Mouse (Mus musculus) granulocyte monocyte progenitor cell, adult 5-6 weeks (primary cell): ENCODE measurements at regions not wholly inside any gene's neighbourhood (a gene's known extent, or its start where the extent isn't known, plus 50 kb on each side); places are given as distances from the start of the nearest gene placed in this dataset.
A peak's percentile ranks its signal among the peaks of the same experiment; 100 is the strongest.
"Not testable (repeated sequence)": the region's sequence is repeated elsewhere in the genome, so short reads cannot be mapped to it uniquely, and the experiment has no call there.

ENCODE experiments used
- ATAC-seq: replicated peaks from 2 replicates; pipeline ENCODE4 v1.8.0; 2016; ENCODE audit warnings: mild to moderate bottlenecking, moderate TSS enrichment, inconsistent platforms; ENCODE audit not compliant: poor library complexity, severe bottlenecking

DNA sequence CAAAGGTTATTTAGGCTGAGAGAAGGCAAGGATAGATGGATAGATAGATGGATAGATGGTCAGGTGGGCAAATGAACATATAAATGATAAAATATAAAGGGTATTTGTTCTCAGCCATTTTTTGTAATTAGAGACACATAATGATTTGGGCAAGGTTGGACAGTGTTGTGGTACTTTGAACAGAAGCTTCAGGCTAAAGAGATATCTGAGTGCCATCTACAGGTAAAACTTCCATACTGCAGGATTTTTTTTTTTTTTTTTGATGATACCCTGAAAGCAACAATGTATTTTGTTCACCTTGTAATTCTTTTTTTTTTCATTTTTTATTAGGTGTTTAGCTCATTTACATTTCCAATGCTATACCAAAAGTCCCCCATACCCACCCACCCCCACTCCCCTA, 110.1 kb upstream of the Trabd2b start:
- ATAC-seq: no peak

DNA sequence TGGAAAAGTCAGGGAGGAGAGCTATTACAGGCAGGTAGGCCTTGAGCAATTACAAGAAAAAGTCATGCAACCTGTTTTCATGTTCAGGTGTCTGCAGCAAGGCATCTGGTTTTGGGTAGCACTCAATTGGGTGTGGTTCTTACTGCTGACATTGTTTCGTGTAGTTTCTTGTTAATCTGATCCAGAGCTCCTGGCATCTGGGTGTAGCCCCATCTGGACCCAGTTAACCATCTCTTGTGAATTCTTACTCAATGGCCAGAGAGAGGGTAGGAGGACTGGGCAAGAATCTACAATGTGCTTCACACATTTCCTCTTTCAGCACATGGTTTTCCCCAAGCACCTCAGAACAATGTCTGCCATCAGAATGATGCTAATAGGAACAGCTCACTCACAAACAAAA, 108.0 kb upstream of the Trabd2b start:
- not testable (repeated sequence) for ATAC-seq

DNA sequence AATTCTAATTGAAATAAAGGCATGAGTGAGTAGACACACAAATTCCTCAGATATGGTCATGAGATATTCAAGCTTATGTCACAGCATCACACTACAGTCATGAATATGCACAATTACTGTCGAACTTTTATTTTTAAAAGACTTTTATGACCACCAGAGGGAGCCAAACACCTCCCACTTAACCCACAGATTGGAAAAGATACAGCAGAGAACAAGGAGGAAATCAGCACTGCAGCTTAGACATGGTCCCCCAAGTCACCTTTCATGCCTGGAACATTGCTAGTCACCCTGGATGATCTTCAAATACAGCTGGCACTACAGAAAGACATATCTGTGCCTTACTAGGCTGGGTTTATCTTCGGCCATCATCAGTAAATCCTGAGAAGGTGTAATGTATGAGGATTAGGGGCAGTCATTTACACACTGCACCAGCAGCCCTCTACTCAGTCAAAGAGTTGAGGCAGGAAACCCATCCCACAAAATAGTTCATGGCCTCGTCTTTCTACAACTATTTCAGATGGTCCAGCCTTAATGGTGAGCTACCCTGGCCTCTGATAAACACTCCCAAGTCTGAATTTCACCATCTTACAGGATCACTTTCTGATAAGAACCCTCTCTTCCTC, 106.0 kb upstream of the Trabd2b start:
- ATAC-seq: peak; percentile 63; the same call in 1 of the 2 replicates

DNA sequence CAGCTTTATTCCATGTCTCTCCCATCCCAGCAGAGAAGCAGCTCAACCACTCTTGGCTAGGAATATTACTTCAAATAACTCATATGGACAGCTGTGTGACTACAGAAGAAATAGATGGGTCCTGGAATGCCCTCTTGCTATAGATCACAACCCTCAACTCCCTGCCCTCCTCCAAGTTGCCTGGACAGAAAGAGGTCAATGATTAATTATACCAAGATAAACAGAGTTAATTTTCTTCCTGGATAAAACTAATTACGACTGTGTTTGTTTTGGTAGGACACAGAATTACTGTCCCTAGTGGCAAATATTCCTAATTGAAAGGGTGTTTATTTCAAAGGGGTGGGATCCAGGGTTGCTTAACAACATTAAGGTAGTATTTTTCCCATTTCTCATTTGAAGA, 101.9 kb upstream of the Trabd2b start:
- ATAC-seq: no peak

DNA sequence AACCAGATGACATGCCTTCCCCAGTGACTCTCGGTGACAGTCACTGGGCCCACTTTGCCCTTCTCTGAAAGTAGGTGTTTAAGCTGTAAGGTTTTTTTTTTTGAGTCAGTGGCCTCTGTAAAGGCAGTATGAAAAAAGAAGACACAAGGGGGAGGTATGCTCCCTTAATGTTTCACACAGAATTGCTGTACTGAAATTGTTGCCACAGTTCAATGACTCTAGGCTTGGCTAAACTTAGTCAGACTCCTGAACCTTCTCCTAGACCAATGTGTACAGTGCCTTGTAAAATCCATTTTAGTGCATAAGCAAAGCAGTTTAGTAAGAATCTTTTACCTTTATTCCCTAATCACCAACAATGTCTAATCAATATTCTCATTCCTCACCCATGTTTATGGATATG, 99.0 kb upstream of the Trabd2b start:
- ATAC-seq: no peak

DNA sequence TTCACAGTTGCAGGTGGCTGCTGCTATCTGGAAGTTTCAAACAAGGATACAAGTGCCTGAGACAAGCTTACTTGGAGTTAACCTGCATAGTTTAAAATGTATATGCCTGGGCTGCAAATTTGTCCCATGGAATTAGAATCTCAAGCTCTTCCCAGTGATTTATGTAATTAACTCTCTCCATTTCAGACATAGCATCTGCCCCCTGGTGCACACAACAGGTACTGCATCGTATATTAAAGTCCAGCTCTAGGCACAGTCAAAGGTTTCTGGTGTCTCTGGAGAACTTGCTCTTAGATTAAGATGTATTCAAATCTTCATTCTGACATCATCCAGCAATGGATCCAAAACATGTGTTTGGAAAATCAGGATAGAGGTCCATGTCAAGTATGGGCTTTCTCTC, 98.0 kb upstream of the Trabd2b start:
- ATAC-seq: peak; percentile 77

DNA sequence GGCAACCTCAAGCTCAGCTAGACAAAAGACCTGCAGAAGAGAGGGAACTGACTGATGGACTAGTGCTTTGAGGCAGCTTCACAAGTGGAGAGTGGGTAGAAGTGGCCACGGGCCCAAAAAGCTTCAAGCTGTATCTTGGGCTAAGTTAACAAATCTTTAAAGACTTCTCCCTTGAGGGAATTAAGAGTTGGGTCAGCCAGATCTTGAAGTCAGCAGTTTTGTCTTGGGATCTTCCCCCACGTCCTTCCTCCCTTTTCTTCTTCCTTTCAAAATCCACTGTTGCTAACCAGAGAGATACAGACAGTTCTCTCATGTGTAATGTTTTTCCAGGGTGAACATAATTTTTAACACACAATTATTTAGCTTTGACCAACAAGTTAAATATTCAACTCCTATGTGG, 91.5 kb upstream of the Trabd2b start:
- ATAC-seq: no peak

DNA sequence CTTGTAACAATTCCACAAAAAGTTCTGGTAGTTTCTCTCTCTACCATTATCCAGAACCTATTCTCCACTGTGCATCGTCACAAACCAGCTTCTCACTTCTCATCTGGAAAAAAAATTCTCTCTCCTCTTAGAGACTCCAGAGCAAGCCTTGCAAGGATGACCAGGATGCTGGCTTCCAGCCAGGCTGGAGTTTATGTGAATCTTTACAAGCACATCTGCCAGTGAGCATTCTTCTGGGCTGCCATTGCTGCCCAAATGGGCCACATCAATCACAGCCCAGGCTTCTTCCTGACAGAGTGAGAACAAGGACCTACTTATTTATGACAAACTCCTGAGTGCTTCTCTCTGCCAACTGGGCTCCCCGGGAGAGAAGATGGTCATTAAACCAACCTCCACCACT, 91.0 kb upstream of the Trabd2b start:
- ATAC-seq: no peak

DNA sequence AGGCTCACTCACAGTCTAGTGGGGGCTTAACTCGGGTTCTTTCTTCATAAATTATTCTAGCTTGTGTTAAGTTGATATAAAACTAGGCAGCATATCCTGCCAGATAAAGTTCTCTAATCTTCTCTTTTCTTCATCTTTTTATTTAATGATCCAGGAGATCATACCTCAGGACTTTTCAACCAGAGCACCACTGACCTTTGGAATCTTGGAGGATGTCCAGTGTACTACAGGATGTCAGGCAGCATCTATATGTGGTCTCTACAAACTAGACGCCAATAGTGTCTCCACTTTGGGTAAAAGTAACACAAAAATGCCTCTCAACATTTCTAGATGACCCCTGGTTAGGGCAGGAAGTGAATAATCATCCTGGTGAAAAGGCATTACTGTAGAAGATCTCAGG, 89.4 kb upstream of the Trabd2b start:
- ATAC-seq: no peak

DNA sequence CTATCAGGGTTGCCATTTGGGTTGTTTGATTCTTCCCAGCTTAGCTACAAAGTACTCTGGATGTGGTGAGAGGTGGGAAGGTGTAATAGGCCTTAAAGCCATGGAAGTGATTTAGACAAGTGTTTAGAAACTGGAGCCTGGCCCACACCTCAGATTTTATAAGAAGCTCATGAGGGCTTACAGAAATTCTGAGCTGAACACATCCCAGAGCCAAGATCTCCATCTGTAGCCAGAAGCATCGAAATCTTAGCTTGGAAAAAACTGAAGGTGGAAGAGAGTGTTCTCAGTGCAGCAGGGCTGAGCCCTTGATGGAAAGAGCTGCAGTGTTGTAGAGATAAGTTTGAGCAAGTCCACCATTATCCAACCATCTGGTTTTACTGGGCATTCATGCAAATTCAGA, 86.4 kb upstream of the Trabd2b start:
- ATAC-seq: no peak

DNA sequence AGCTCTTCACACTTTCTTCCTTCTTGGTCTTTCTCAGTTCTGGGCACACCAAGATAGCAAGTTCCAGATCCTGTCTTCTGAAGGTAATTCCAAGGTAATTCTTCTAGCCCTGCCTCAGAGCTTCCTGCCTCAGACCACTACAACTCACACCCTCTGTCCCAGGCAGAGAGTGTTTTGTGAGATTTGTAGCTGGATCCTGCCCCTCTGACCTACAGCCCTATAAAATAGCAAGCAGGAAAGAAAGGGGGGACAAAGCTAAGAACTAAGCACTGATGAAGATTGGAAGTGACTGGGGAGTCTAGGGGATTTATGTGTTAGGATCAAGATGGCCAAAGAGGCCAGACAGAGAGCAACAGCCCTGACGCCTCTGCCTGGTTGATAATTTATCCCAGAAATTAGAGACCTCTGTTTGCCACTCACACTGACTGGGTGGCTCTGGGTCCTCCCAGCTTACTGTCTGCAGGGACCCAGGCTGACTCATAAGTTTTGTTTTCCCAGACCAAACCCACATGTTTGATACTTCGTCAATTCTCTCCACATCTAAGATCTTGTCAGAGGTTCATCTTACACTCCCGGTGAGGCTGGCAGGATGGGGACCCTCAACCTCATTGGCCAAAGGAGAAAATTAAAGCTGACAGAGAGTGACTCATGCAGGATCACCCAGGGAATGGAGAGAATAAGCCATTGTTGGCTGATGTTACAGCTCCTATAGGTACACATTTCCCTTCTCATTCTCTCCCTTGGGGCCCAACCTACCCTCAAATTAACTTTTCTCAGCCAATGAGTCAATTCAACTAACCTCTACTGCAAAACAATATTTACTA, 84.8 kb upstream of the Trabd2b start:
- ATAC-seq: no peak

DNA sequence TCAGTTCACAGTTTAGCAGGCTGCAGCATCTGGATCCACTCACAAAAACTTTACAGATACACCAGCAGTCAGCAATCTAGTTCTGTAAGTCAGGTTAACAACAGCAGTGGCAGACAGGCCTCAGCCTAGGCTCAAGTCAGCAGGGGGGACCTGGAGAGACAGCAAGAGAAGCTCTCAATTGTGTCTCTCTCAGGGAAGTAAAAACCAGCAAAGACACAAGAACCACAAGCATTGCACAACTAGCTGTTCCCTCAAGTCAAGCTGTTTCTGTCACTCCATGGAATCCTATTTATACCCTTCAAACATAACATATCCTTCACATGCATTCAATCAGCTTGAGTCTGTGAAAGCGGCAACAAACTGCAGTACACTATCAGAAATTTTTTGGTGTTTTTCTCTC, 76.5 kb upstream of the Trabd2b start:
- peak; percentile 52 for ATAC-seq

DNA sequence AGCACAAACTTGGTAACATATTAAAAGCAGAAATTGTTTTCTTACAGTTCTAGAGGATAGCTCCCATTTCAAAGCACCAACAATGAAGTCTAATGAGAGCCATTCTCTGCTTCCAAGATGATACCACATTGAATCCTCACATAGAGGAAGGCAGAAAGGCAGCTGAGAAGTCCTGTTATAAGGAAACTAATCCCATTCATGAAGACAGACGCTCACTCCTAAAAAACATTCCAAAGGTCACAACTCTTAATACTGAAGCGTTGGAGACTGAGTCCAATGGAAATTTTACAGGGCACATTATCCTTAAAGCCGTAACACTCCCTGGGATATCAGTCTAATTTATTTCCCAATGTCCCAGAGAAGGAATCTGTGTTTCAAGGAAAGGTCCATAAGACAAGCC, 75.4 kb upstream of the Trabd2b start:
- ATAC-seq: no peak

DNA sequence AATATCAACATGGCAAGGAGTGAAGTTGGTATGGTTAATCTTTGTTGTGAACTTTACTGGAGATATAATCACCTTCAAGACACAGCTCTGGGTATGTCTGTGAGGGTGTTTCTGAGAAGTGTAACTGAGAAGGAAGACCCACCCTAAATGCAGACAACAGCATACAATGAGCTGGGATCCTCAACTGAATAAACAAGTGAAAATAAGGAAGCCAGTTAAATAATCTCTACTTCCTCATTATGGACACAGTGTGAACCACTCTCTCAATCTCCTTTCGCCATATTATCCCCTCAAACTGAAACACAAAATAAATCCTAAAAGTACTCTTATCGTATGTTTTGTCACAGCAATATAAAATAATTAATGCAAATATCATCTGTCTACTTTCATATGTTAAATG, 71.7 kb upstream of the Trabd2b start:
- ATAC-seq: peak; percentile 76

DNA sequence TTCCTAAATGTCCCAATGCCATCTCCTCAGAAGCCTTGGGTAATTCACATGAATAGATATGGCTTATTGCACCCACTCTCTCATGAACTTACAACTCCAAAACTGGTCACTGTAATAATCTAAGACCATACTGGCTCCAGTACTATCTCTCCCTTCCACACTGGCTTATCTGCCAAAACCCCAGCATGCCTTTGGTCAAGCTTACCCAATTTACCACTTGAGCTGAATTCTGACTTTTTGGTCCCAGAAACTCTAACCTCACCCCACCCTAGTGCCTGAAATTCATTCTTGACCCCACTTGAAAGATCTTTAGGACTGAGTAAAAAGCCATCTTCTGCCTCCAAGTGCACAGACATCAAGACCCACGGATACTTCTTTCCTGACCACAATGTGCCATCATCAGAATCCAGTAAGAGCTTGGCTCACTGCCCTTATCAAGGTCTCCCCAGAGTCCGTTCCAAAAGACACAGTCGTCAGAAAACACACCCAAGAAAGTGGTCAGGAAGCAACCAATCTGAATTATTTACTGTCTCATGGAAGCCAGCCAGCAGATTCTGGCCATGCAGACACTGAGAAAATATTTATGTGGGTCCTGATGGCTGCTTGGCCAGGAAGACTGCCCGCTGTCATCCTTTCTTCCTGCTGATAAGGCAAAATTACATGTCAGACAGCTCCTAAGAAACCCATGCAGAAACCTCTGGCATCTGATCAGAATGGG, 70.3 kb upstream of the Trabd2b start:
- ATAC-seq: no peak

DNA sequence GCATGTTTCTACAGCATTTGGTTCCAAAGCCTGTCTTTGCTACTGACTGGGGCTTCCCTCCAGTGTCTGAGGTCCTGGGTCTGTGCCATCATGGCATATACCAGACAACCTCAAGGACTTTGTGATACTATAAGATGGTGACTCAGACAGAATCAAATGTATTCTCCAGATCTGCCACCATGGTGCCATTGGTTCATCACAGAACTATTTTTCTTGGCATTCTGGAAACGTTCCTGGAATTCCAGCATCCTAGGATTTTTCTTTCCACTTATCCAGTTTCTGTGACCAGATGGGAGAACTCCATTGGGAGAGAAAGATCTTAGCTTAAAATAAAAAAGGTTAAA, 69.8 kb upstream of the Trabd2b start:
- no peak for ATAC-seq

DNA sequence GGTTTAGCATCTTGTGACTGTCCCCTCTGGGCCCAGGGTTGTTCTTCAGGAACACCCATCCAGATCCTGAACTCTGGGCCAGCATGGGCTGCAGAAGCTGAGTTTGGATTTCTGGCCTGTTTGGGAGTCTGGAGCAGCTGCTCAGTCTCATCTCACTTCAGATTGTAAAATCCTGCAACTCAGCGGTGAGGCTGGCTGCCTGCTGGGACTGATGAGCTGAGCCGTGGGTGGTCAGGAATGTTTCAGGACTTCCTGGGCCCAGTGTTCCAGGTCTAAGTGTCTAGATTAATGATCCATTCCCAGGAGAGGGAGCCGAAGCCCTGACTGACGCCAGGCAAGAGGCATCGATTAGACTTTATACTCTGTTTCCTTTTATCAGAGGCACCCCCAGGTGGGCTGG, 66.7 kb upstream of the Trabd2b start:
- no peak for ATAC-seq

DNA sequence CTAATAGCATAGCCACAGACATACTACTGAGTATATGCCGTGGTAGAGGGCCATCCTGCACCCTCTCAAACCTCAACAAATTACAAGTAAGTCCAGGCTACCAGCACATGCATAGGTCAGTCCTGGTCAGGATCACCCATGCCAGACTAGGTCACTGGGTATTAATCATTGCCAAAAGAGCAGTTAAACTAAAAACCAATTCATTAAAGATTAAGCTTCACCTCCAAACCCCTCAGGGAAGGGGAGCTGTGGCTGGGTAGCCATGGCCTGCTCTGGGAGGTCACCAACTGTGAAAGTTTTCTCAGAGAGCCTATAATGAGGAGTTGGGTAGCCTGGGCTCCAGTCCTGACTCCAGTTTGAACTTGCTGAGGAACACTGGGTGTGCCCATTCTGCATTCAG, 61.4 kb upstream of the Trabd2b start:
- ATAC-seq: no peak

DNA sequence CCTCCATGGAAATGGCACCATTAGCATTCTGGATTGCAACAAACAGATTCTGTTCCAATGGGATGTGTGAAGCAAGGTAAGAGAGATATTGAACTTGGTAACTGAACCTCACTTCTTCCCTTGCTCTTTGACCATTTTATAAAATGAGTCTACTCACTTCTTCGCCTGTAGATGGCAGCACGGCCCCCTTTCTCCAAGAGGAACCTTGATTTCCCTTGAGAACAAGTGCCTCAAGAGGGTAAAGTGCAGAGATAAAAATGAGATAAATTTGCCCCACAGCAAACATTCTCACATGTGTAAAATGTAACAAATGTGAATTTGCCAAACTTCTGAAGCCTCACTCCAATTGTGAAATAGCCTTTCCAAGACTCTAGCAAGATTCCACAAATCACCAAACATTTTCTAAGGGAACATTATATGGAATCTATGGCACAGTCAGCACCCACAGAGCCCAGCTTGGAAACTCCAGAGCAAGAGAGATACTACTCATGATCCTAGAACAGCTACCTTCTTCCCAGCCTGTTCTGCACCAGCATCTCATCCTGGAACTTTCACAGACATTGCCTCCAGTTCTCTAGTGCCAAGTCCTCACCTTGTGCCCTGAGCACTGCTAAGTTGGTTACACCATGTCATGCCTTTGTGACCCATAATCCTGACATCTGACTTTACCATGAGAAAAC, 60.3 kb upstream of the Trabd2b start:
- ATAC-seq: peak; percentile 66

DNA sequence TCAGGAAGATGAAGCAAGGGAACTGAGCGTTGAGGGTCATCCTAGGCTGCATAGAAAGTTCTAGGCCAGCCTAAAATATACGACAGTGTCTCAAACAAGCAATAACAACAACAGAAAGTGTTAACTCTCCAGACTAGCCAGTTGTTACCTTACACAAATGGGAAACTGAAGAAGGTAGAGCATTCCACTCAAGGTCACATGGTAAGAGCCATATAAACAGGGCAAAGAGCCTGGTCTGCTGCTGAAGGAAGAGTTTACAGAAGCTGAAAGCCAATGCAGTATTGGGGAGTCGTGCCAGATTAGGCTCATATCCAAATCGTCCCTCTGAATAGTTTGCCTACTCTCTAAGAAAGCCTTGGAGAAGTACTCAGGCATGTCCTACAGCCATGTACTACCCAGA, 59.6 kb upstream of the Trabd2b start:
- no peak for ATAC-seq

DNA sequence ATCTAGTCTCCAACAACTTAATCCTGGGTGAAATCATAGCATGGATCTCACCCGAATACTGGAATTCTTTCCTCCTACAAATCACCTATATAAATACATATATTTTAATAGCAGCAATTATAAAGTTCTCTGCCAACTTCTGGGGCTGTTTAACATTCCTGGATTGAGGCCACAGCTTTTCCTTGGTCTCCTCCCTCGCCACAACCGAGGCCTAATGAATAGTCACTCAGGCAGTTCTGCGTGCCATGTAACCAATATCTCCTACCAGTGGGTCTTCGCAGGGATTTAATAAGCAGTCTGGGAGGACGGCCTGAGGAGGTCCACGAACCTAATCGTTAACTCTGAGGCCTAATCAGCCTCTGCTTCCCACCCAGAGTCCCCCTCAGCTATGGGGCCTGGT, 56.9 kb upstream of the Trabd2b start:
- no peak for ATAC-seq
